Mouse (Mus musculus) CH12.LX (cell line): Measurements from ENCODE around the gene Csnk2b. TPM values are rescaled to one million over a fixed set of nuclear protein-coding genes. Genes with fewer than 3 reads are reported as not detected.

ENCODE experiments used
- DNase-seq: peaks from one replicate; pipeline ENCODE4 v3.0.0-alpha.2; 2013; ENCODE audit errors: extremely low read depth
- H3K27ac ChIP-seq: 2 replicates; pipeline ENCODE4 v1.5.1; 2012; ENCODE audit warnings: low read depth, mild to moderate bottlenecking, control low read depth, moderate library complexity; ENCODE audit not compliant: insufficient read depth
- H3K27me3 ChIP-seq: replicated peaks from 2 replicates; pipeline ENCODE3; 2012; ENCODE audit warnings: inconsistent platforms
- H3K36me3 ChIP-seq, 2 experiments: replicated peaks in 1 of 2; 2 replicates each; pipeline versions ENCODE3 to v1.6.1; 2012; ENCODE audit warnings: inconsistent platforms in 1 of 2, low read length in 1 of 2, mild to moderate bottlenecking in 1 of 2, mixed read lengths in 1 of 2, moderate library complexity in 1 of 2; ENCODE audit not compliant: control insufficient read depth in 1 of 2, insufficient read depth in 1 of 2
- H3K4me1 ChIP-seq, 2 experiments: 2 replicates each; pipeline ENCODE4 v1.6.1; 2012; ENCODE audit warnings: inconsistent platforms in 1 of 2, moderate library complexity in 1 of 2; ENCODE audit not compliant: insufficient read depth in 2 of 2, control insufficient read depth in 1 of 2
- H3K4me2 ChIP-seq: 2 replicates; pipeline ENCODE4 v1.6.1; 2012; ENCODE audit warnings: low read depth, mild to moderate bottlenecking, control low read depth; ENCODE audit not compliant: poor library complexity, insufficient read depth, severe bottlenecking
- H3K4me3 ChIP-seq, 3 experiments: fragments of 150-350 bp in 1 of 3; sonication (generic) in 1 of 3; replicated peaks in 1 of 3; 2 replicates each; pipeline versions ENCODE3 to v1.5.1; 2011 to 2012; ENCODE audit warnings: low read depth in 2 of 3, low read length in 2 of 3, mild to moderate bottlenecking in 2 of 3, moderate library complexity in 2 of 3, control low read depth in 1 of 3, improper control_type of control experiment in 1 of 3, inconsistent platforms in 1 of 3, mixed read lengths in 1 of 3; ENCODE audit not compliant: poor library complexity in 1 of 3
- H3K79me2 ChIP-seq: replicated peaks from 2 replicates; pipeline ENCODE4 v1.6.1; 2012; ENCODE audit warnings: mild to moderate bottlenecking, moderate library complexity; ENCODE audit not compliant: control insufficient read depth, poor library complexity, insufficient read depth, severe bottlenecking; ENCODE audit errors: extremely low read depth
- H3K9ac ChIP-seq: 2 replicates; pipeline ENCODE4 v1.6.1; 2012; ENCODE audit warnings: low read depth, mild to moderate bottlenecking, control low read depth, moderate library complexity; ENCODE audit not compliant: insufficient read depth
- H3K9me3 ChIP-seq: replicated peaks from 2 replicates; pipeline ENCODE3; 2012; ENCODE audit warnings: low read length, inconsistent platforms, mixed read lengths
- BHLHE40 ChIP-seq: IDR thresholded peaks from 2 replicates; pipeline ENCODE4 v1.6.1; 2011; ENCODE audit warnings: mild to moderate bottlenecking, low read depth, low read length, improper control_type of control experiment
- ETS1 ChIP-seq: conservative IDR thresholded peaks from 2 replicates; pipeline ENCODE4 v1.6.1; 2012; ENCODE audit warnings: low read depth, mild to moderate bottlenecking, inconsistent platforms, low read length, improper control_type of control experiment, moderate library complexity
- IRF4 ChIP-seq: IDR thresholded peaks from 2 replicates; pipeline ENCODE4 v1.6.1; 2014; ENCODE audit warnings: low read depth, mild to moderate bottlenecking, inconsistent platforms, low read length, improper control_type of control experiment
- MAFK ChIP-seq: IDR thresholded peaks from 2 replicates; pipeline ENCODE4 v1.6.1; 2011; ENCODE audit warnings: low read length, improper control_type of control experiment; ENCODE audit not compliant: insufficient replicate concordance
- MAX ChIP-seq: IDR thresholded peaks from 2 replicates; pipeline ENCODE4 v1.6.1; 2011; ENCODE audit warnings: low read length, improper control_type of control experiment
- MEF2A ChIP-seq: IDR thresholded peaks from 2 replicates; pipeline ENCODE4 v1.6.1; 2014; ENCODE audit warnings: low read depth, mild to moderate bottlenecking, inconsistent platforms, low read length, improper control_type of control experiment, borderline replicate concordance
- MXI1 ChIP-seq: IDR thresholded peaks from 2 replicates; pipeline ENCODE4 v1.6.1; 2011; ENCODE audit warnings: mild to moderate bottlenecking, low read depth, low read length, improper control_type of control experiment
- MYC ChIP-seq: IDR thresholded peaks from 2 replicates; pipeline ENCODE4 v1.6.1; 2011; ENCODE audit warnings: low read depth, mild to moderate bottlenecking, improper control_type of control experiment, low read length
- POLR2A ChIP-seq: IDR thresholded peaks from 2 replicates; pipeline ENCODE4 v1.6.1; 2011; ENCODE audit warnings: low read depth, mild to moderate bottlenecking, improper control_type of control experiment, low read length
- POLR2AphosphoS2 ChIP-seq: IDR thresholded peaks from 2 replicates; pipeline ENCODE4 v1.6.1; 2011; ENCODE audit warnings: low read depth, low read length, improper control_type of control experiment
- RAD21 ChIP-seq: IDR thresholded peaks from 2 replicates; pipeline ENCODE4 v1.6.1; 2011; ENCODE audit warnings: low read depth, mild to moderate bottlenecking, low read length, improper control_type of control experiment, moderate library complexity
- RCOR1 ChIP-seq: conservative IDR thresholded peaks from 2 replicates; pipeline ENCODE4 v1.6.1; 2012; ENCODE audit warnings: low read depth, mild to moderate bottlenecking, inconsistent platforms, low read length, improper control_type of control experiment
- SIN3A ChIP-seq: IDR thresholded peaks from 2 replicates; pipeline ENCODE4 v1.6.1; 2012; ENCODE audit warnings: low read length, improper control_type of control experiment, inconsistent platforms
- TBP ChIP-seq: conservative IDR thresholded peaks from 2 replicates; pipeline ENCODE4 v1.6.1; 2011; ENCODE audit warnings: low read depth, low read length, improper control_type of control experiment
- TCF12 ChIP-seq: IDR thresholded peaks from 2 replicates; pipeline ENCODE4 v1.6.1; 2014; ENCODE audit warnings: low read depth, mild to moderate bottlenecking, inconsistent platforms, low read length, improper control_type of control experiment
- UBTF ChIP-seq: IDR thresholded peaks from 2 replicates; pipeline ENCODE4 v1.6.1; 2012; ENCODE audit warnings: low read depth, mild to moderate bottlenecking, inconsistent platforms, low read length, improper control_type of control experiment, moderate library complexity
- USF1 ChIP-seq: IDR thresholded peaks from 2 replicates; pipeline ENCODE4 v1.6.1; 2014; ENCODE audit warnings: low read depth, mild to moderate bottlenecking, inconsistent platforms, low read length, improper control_type of control experiment
- USF2 ChIP-seq: conservative IDR thresholded peaks from 2 replicates; pipeline ENCODE4 v1.6.1; 2011; ENCODE audit warnings: low read depth, low read length, improper control_type of control experiment
- ZKSCAN1 ChIP-seq: IDR thresholded peaks from 2 replicates; pipeline ENCODE4 v1.6.1; 2012; ENCODE audit warnings: low read depth, inconsistent platforms, low read length, improper control_type of control experiment, borderline replicate concordance
- ZNF384 ChIP-seq: IDR thresholded peaks from 2 replicates; pipeline ENCODE4 v1.6.1; 2012; ENCODE audit warnings: low read depth, low read length, improper control_type of control experiment, inconsistent platforms
- dilution Hi-C: fragments of 300-500 bp; cut with MboI; formaldehyde crosslinking; loops from 2 replicates; pipeline ENCODE4 v1.14.3; 2020; ENCODE audit warnings: low sequenced_read_pairs; ENCODE audit not compliant: extremely low pct_unique_long_range_greater_than_20kb, extremely low pct_ligation_motif_present
- in situ Hi-C: fragments of 300-500 bp; cut with MboI; formaldehyde crosslinking; loops from 3 replicates; pipeline ENCODE4 v1.14.3; 2019; ENCODE audit warnings: low sequenced_read_pairs, low pct_ligation_motif_present, low pct_unique_long_range_greater_than_20kb, mixed read lengths
- polyA plus RNA-seq: library from polyadenylated mRNA; unstranded; fragments of >175 nt; gene quantifications from 2 replicates; pipeline ENCODE4 v1.2.1, GENCODE M21; 2012; ENCODE audit warnings: low read depth; ENCODE audit not compliant: insufficient read length
- total RNA-seq, 2 experiments: library from RNA; depleted of rRNA; stranded (reverse); fragments of 300-350 nt in 1 of 2; fragments of >200 nt in 1 of 2; gene quantifications; 2 replicates each; pipeline ENCODE4 v1.2.3; 2012 to 2014

The Csnk2b gene
- total and polyA plus RNA-seq, 3 experiments = 89.3 to 348 (median 130) TPM

- no peak overlapping the region for H3K4me2 ChIP-seq
- H3K9ac ChIP-seq = no peak overlapping the region
- dilution Hi-C loops (no loop called here), in situ Hi-C loops (no loop called here)
- DNase-seq = no peak
- H3K4me1 ChIP-seq = peaks cover 0 to 4% of the 10 kb centered on the region in 2 experiments; a peak in 1 of 4 replicates
- H3K27me3 ChIP-seq = no peaks in the 10 kb centered on the region
- TF ChIP-seq MEF2A (no peak), BHLHE40 (no peak), TCF12 (no peak), USF2 (no peak), IRF4 (no peak), USF1 (no peak), SIN3A (no peak), ZNF384 (no peak), POLR2A (no peak), MAX (no peak)
- peaks cover 54 to 87% of the 10 kb centered on the region in 2 experiments for H3K36me3 ChIP-seq
- no peak overlapping the region for H3K4me3 ChIP-seq
- no peaks in the 10 kb centered on the region for H3K79me2 ChIP-seq
- H3K27ac ChIP-seq = no peak overlapping the region
- H3K9me3 ChIP-seq = no peaks in the 10 kb centered on the region
Measured at GRCm38 (mm10) chr17:35101161-35101560, 20.7 kb downstream of the Csnk2b start.

GRCm38 (mm10) chr17:35100196-35100765 is 21.6 kb downstream of the Csnk2b start:
- no peak overlapping the region for H3K9ac ChIP-seq
- H3K4me1 ChIP-seq = peaks cover 0 to 4% of the 10 kb centered on the region in 2 experiments; a peak in 1 of 4 replicates
- dilution Hi-C loops = no loop called here

More at GRCm38 (mm10) chr17:35100196-35100765, 21.6 kb downstream of the Csnk2b start:
- H3K79me2 ChIP-seq = no peaks in the 10 kb centered on the region
- H3K4me3 ChIP-seq = no peak overlapping the region
- H3K9me3 ChIP-seq = no peaks in the 10 kb centered on the region
- TF ChIP-seq BHLHE40 = no peak
- TF ChIP-seq MYC = no peak
- TF ChIP-seq USF2 = no peak
- TF ChIP-seq MAFK = no peak
- TF ChIP-seq ZKSCAN1 = no peak
- TF ChIP-seq UBTF = no peak
- no peak for TF ChIP-seq POLR2AphosphoS2
- TF ChIP-seq USF1 = no peak
- no peak for TF ChIP-seq ETS1
- TF ChIP-seq MXI1 = no peak
- TF ChIP-seq ZNF384 = no peak
- TF ChIP-seq TBP = no peak
- no peak for TF ChIP-seq RCOR1
- TF ChIP-seq RAD21 = no peak
- H3K36me3 ChIP-seq = peaks cover 58 to 93% of the 10 kb centered on the region in 2 experiments
- in situ Hi-C loops = no loop called here
- no peaks in the 10 kb centered on the region for H3K27me3 ChIP-seq
- DNase-seq = no peak
- no peak overlapping the region for H3K4me2 ChIP-seq
- H3K27ac ChIP-seq = no peak overlapping the region
